Mouse (Mus musculus): ENCODE results near the gene Cyp46a1. TPM values are rescaled to one million over a fixed set of nuclear protein-coding genes. Genes with fewer than 3 reads are reported as not detected.

Cyp46a1 gene
- polyA plus RNA-seq, 1 experiment = 465 TPM

DNA sequence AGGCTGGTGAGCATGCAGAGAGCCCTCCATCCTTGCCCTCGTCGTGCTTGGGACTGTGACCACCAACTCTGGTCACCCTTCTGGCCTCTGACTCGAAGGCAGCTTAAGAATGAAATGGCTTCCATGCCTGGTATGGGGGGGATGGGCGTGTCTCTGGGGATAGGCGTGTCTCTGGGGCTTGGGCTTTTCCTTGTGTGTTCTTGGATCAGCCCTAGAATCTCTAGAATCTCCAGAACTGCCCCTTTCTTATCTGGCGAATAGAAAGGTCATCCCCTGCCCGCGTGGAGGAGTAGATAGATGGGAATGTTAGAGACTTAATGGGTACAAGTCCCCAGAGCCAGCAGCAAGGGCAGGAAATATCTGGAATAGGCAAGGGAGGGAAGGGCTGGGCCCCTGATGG, 14.1 kb upstream of the Cyp46a1 start:
- Histone ChIP-seq H3K27ac (ENCODE audit: insufficient read depth, low read length) (no peak overlapping the region), H3K4me3 (ENCODE audit: insufficient read depth, low read length) (no peak overlapping the region), H3K4me1 (ENCODE audit: control insufficient read depth, insufficient read depth, low read length) (no peaks in the 10 kb centered on the region)
- TF ChIP-seq CTCF (IDR thresholded peaks at IDR 0.05; ENCODE audit: extremely low read depth, insufficient read depth, low read length) = no peak
- TF ChIP-seq POLR2A (IDR thresholded peaks at IDR 0.05; ENCODE audit: extremely low read depth, insufficient read depth, low read length) = no peak

GRCm38 (mm10) chr12:108326401-108326800, 7.8 kb upstream of the Cyp46a1 start:
- H3K27ac ChIP-seq (ENCODE audit: insufficient read depth, low read length) = no peak overlapping the region
- no peak overlapping the region for H3K4me3 ChIP-seq (ENCODE audit: insufficient read depth, low read length)
- H3K4me1 ChIP-seq (ENCODE audit: control insufficient read depth, insufficient read depth, low read length) = no peaks in the 10 kb centered on the region
- TF ChIP-seq CTCF (IDR thresholded peaks at IDR 0.05; ENCODE audit: extremely low read depth, insufficient read depth, low read length) (no peak), POLR2A (IDR thresholded peaks at IDR 0.05; ENCODE audit: extremely low read depth, insufficient read depth, low read length) (no peak)

GRCm38 (mm10) chr12:108327889-108328491, 6.2 kb upstream of the Cyp46a1 start:
- Histone ChIP-seq H3K27ac (ENCODE audit: insufficient read depth, low read length) (peak overlapping the region; percentile 22; the same call in 1 of the 2 replicates), H3K4me3 (ENCODE audit: insufficient read depth, low read length) (peak overlapping the region; percentile 42), H3K4me1 (ENCODE audit: control insufficient read depth, insufficient read depth, low read length) (no peaks in the 10 kb centered on the region)
- peak; percentile 69; the same call in 1 of the 2 replicates for TF ChIP-seq POLR2A (IDR thresholded peaks at IDR 0.05; ENCODE audit: extremely low read depth, insufficient read depth, low read length)
- TF ChIP-seq CTCF (IDR thresholded peaks at IDR 0.05; ENCODE audit: extremely low read depth, insufficient read depth, low read length) = no peak

GRCm38 (mm10) chr12:108333056-108333455, 1.1 kb upstream of the Cyp46a1 start:
- TF ChIP-seq POLR2A (IDR thresholded peaks at IDR 0.05; ENCODE audit: extremely low read depth, insufficient read depth, low read length) = no peak
- peak; percentile 78 for TF ChIP-seq CTCF (IDR thresholded peaks at IDR 0.05; ENCODE audit: extremely low read depth, insufficient read depth, low read length)
- peaks cover 2% of the 10 kb centered on the region; the same call in 1 of the 2 replicates for H3K4me1 ChIP-seq (ENCODE audit: control insufficient read depth, insufficient read depth, low read length)
- H3K4me3 ChIP-seq (ENCODE audit: insufficient read depth, low read length) = peak overlapping the region; percentile 45; the same call in 1 of the 2 replicates
- H3K27ac ChIP-seq (ENCODE audit: insufficient read depth, low read length) = 0 out of 2 replicates have a peak overlapping the region, but pooled peaks have one; percentile 4

DNA sequence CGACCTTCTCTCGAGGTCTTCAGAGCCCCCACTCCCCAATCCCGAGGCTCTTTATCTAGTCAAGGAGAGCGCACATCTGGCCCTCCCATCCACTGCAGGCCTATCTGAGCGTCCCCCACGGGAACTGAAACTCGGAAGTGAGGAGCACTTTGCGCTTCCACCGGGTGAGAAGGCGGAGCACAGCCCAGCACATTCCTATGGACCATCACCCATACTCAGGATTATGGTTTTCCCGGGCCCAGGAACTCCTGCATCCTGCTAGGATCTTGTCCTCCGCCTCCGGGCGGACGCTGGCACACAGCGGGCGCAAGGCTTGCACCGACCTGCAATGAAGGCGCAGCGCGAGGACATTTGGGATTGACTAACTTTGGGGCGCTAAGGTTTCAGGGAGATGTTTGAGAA, 699 bp upstream of the Cyp46a1 start:
- peaks cover 2% of the 10 kb centered on the region; the same call in 1 of the 2 replicates for H3K4me1 ChIP-seq (ENCODE audit: control insufficient read depth, insufficient read depth, low read length)
- 0 out of 2 replicates have a peak overlapping the region, but pooled peaks have one; percentile 4 for H3K27ac ChIP-seq (ENCODE audit: insufficient read depth, low read length)
- peak overlapping the region; percentile 45 for H3K4me3 ChIP-seq (ENCODE audit: insufficient read depth, low read length)
- no peak for TF ChIP-seq CTCF (IDR thresholded peaks at IDR 0.05; ENCODE audit: extremely low read depth, insufficient read depth, low read length)
- TF ChIP-seq POLR2A (IDR thresholded peaks at IDR 0.05; ENCODE audit: extremely low read depth, insufficient read depth, low read length) = no peak

DNA sequence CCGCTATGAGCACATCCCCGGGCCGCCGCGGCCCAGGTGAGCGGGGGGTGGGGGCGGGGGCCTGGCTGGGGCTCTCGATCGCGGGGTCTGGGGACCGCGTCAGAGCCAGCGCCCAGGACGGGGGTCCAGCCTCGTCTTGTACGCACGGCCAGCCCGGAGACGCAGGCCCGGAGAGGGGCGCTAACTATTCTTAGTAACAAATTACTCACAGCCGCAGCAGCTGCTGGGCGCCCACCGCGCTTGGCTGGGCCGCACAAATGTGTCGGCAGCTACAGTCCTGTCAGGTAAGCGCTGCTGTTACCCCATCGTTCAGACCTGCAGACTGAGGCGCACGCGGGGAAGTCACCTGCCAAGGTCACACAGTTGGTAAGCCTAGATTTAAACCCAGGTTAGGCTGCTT, 348 bp downstream of the Cyp46a1 start:
- peaks cover 3% of the 10 kb centered on the region; the same call in 1 of the 2 replicates for H3K4me1 ChIP-seq (ENCODE audit: control insufficient read depth, insufficient read depth, low read length)
- peak overlapping the region; percentile 45 for H3K4me3 ChIP-seq (ENCODE audit: insufficient read depth, low read length)
- H3K27ac ChIP-seq (ENCODE audit: insufficient read depth, low read length) = no peak overlapping the region
- TF ChIP-seq CTCF (IDR thresholded peaks at IDR 0.05; ENCODE audit: extremely low read depth, insufficient read depth, low read length) (no peak), POLR2A (IDR thresholded peaks at IDR 0.05; ENCODE audit: extremely low read depth, insufficient read depth, low read length) (no peak)

- Histone ChIP-seq H3K27ac (ENCODE audit: insufficient read depth, low read length) (no peak overlapping the region), H3K4me1 (ENCODE audit: control insufficient read depth, insufficient read depth, low read length) (peaks cover 3% of the 10 kb centered on the region; the same call in 1 of the 2 replicates), H3K4me3 (ENCODE audit: insufficient read depth, low read length) (no peak overlapping the region)
- TF ChIP-seq POLR2A (IDR thresholded peaks at IDR 0.05; ENCODE audit: extremely low read depth, insufficient read depth, low read length) = no peak
- TF ChIP-seq CTCF (IDR thresholded peaks at IDR 0.05; ENCODE audit: extremely low read depth, insufficient read depth, low read length) = peak; percentile 77
These were observed 4.5 kb downstream of the Cyp46a1 start for GRCm38 (mm10) chr12:108338572-108339190.

DNA sequence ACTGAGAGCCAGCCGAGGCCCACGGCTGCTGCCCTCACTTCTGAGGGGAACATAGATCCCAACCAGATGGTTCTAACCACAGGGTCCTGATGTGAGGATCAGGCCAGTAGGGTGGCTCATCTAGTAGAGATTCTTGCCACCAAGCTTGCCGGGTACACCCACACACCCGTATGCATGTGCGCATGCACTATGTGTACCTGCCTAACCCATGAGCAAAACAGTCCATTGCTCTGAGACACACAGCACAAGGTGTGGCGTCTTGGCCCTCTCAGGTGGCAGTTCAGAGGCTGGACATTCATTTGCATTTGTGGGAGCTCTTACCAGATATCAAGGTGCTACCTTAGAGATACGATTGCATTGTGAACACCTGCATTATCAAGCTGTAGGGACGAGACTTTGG, 14.0 kb downstream of the Cyp46a1 start:
- no peak overlapping the region for H3K27ac ChIP-seq (ENCODE audit: insufficient read depth, low read length)
- H3K4me1 ChIP-seq (ENCODE audit: control insufficient read depth, insufficient read depth, low read length) = no peaks in the 10 kb centered on the region
- TF ChIP-seq CTCF (IDR thresholded peaks at IDR 0.05; ENCODE audit: extremely low read depth, insufficient read depth, low read length) (no peak), POLR2A (IDR thresholded peaks at IDR 0.05; ENCODE audit: extremely low read depth, insufficient read depth, low read length) (no peak)
- no peak overlapping the region for H3K4me3 ChIP-seq (ENCODE audit: insufficient read depth, low read length)

DNA sequence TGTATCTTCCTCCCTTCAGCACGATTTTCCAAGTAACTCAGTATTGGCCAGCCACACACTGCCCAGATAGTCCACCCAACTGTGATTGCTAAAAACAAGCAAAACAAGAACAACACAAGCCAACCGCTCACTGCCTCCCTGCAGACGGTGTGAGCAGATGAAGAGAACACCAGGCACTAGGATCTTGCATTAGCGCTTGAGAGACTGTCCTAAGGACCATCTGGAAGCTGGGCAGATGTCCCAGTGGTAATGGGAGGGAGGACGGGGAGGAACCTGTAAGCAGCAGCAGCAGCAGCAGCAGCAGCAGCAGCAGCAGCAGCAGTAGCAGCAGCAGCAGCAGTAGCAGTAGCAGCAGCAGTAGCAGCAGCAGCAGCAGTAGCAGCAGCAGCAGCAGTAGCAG, 14.8 kb downstream of the Cyp46a1 start:
- H3K27ac ChIP-seq (ENCODE audit: insufficient read depth, low read length) = no peak overlapping the region
- H3K4me3 ChIP-seq (ENCODE audit: insufficient read depth, low read length) = no peak overlapping the region
- TF ChIP-seq POLR2A (IDR thresholded peaks at IDR 0.05; ENCODE audit: extremely low read depth, insufficient read depth, low read length) = no peak
- no peak for TF ChIP-seq CTCF (IDR thresholded peaks at IDR 0.05; ENCODE audit: extremely low read depth, insufficient read depth, low read length)
- H3K4me1 ChIP-seq (ENCODE audit: control insufficient read depth, insufficient read depth, low read length) = no peaks in the 10 kb centered on the region

DNA sequence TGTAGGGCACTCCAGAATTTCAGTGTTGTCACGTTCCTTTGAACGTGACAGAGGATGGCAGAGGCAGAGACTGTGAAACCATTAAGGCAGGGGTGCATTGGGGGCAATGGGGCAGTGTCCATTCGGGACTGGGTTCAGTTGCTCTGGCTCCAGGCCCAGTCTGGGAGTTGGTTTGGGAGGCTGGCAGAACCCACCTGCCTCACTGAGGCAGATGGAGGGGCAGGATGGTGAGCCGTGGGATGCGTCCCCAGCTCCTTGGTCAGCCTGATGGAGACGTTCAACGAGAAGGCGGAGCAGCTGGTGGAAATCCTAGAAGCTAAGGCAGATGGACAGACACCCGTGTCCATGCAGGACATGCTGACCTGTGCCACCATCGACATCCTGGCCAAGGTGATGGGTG, 16.8 kb downstream of the Cyp46a1 start:
- no peak for TF ChIP-seq POLR2A (IDR thresholded peaks at IDR 0.05; ENCODE audit: extremely low read depth, insufficient read depth, low read length)
- TF ChIP-seq CTCF (IDR thresholded peaks at IDR 0.05; ENCODE audit: extremely low read depth, insufficient read depth, low read length) = no peak
- H3K4me3 ChIP-seq (ENCODE audit: insufficient read depth, low read length) = no peak overlapping the region
- no peak overlapping the region for H3K27ac ChIP-seq (ENCODE audit: insufficient read depth, low read length)
- H3K4me1 ChIP-seq (ENCODE audit: control insufficient read depth, insufficient read depth, low read length) = no peaks in the 10 kb centered on the region

Measured in cortical plate, adult 2 months (tissue).